Mouse (Mus musculus): ENCODE measurements around the gene Phc1.

- no peak for TF ChIP-seq CTCF (IDR thresholded peaks at IDR 0.05; ENCODE audit: control insufficient read depth, insufficient read depth, insufficient replicate concordance, low read depth, low read length)
- TF ChIP-seq POLR2A (IDR thresholded peaks at IDR 0.05; ENCODE audit: control insufficient read depth, low read depth, low read length): no peak
Observed at GRCm38 (mm10) chr6:122368245-122368644, 27.9 kb upstream of the Phc1 start.

All from testis, adult 2 months (tissue).